Mouse (Mus musculus): ENCODE results near the gene Ccdc155. TPM values are rescaled to one million over a fixed set of nuclear protein-coding genes. Genes with fewer than 3 reads are reported as not detected.

The Ccdc155 gene
- polyA plus RNA-seq, 1 experiment, result 0.70 TPM

GRCm38 (mm10) chr7:45151303-45151702 is 53.4 kb downstream of the Ccdc155 start:
- TF ChIP-seq CTCF (IDR thresholded peaks at IDR 0.05; ENCODE audit: borderline replicate concordance, extremely low read depth, insufficient read depth, insufficient read length), result no peak
- no peak for TF ChIP-seq POLR2A (IDR thresholded peaks at IDR 0.05; ENCODE audit: borderline replicate concordance, extremely low read depth, insufficient read depth, insufficient read length, poor library complexity, severe bottlenecking)
- peak; percentile 57 for DNase-seq (ENCODE audit: low read depth)

DNA sequence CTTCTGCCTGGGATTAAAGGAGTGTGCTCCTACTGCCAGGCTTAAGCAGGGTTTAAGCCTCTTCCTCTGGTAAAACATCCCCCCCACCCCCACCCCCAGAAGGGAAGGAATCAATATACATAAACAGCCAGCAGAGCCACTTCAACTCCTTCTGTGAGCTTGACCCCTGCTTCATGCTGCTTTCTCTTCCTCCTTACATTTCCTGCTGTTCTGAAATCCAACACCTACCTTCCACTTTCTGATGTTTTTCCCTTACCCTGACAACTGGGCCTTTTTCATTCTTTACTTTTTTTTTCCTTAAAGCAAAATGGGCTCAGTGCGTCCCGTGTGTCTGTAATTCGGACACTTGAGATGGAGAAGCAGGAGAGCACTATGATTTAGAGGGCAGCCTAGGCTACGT is 54.4 kb downstream of the Ccdc155 start:
- no peak for DNase-seq (ENCODE audit: low read depth)
- TF ChIP-seq POLR2A (IDR thresholded peaks at IDR 0.05; ENCODE audit: borderline replicate concordance, extremely low read depth, insufficient read depth, insufficient read length, poor library complexity, severe bottlenecking), result no peak
- TF ChIP-seq CTCF (IDR thresholded peaks at IDR 0.05; ENCODE audit: borderline replicate concordance, extremely low read depth, insufficient read depth, insufficient read length), result no peak

DNA sequence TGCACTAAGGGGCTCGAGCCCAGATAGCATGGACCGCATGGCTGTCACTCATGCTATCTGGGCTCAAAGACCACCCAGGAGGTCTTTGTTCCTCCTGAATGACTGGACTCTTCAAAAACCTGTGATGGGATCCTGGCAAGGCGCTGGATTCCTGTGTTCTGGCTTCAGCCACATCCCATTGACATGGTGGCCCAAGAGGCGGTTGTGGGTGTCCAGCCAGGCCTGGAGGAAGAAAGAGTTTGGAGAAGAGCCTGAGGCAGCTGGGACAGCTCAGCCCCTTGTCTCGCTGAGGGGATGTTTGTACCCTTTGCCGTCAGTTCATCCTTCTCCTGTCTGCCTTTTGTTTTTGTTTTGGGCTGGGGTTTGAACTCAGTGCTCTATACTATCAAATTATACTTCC is 55.1 kb downstream of the Ccdc155 start:
- no peak for TF ChIP-seq CTCF (IDR thresholded peaks at IDR 0.05; ENCODE audit: borderline replicate concordance, extremely low read depth, insufficient read depth, insufficient read length)
- no peak for TF ChIP-seq POLR2A (IDR thresholded peaks at IDR 0.05; ENCODE audit: borderline replicate concordance, extremely low read depth, insufficient read depth, insufficient read length, poor library complexity, severe bottlenecking)

GRCm38 (mm10) chr7:45148534-45149098 is 56.1 kb downstream of the Ccdc155 start:
- no peak for TF ChIP-seq POLR2A (IDR thresholded peaks at IDR 0.05; ENCODE audit: borderline replicate concordance, extremely low read depth, insufficient read depth, insufficient read length, poor library complexity, severe bottlenecking)
- no peak for TF ChIP-seq CTCF (IDR thresholded peaks at IDR 0.05; ENCODE audit: borderline replicate concordance, extremely low read depth, insufficient read depth, insufficient read length)
- no peak for DNase-seq (ENCODE audit: low read depth)

More for the DNA sequence above, 55.1 kb downstream of the Ccdc155 start:
- DNase-seq (ENCODE audit: low read depth), result no peak

DNA sequence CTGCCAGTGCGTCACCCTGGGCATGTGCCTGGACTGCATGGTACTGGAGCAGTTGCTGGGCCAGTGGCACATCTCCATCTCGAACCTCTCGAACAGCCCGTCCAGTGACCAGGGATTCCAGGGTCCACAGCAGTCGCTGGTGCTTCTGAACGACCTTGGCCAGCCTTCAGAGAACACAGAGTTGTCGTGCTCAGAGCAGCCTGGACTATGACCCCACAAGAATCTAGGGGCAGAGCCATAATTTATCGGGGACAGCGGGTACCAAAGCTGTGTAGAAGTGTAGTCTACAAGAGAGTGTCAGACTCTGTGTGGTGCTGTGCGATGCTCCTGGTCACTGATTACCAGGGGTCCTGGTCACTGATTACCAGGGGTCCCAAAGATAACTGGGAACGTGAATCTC is 56.8 kb downstream of the Ccdc155 start:
- DNase-seq (ENCODE audit: low read depth), result no peak
- TF ChIP-seq POLR2A (IDR thresholded peaks at IDR 0.05; ENCODE audit: borderline replicate concordance, extremely low read depth, insufficient read depth, insufficient read length, poor library complexity, severe bottlenecking) (no peak), CTCF (IDR thresholded peaks at IDR 0.05; ENCODE audit: borderline replicate concordance, extremely low read depth, insufficient read depth, insufficient read length) (no peak)

GRCm38 (mm10) chr7:45147267-45147666 is 57.4 kb downstream of the Ccdc155 start:
- no peak for DNase-seq (ENCODE audit: low read depth)
- TF ChIP-seq POLR2A (IDR thresholded peaks at IDR 0.05; ENCODE audit: borderline replicate concordance, extremely low read depth, insufficient read depth, insufficient read length, poor library complexity, severe bottlenecking), result no peak
- no peak for TF ChIP-seq CTCF (IDR thresholded peaks at IDR 0.05; ENCODE audit: borderline replicate concordance, extremely low read depth, insufficient read depth, insufficient read length)

GRCm38 (mm10) chr7:45145460-45145859 is 59.2 kb downstream of the Ccdc155 start:
- TF ChIP-seq POLR2A (IDR thresholded peaks at IDR 0.05; ENCODE audit: borderline replicate concordance, extremely low read depth, insufficient read depth, insufficient read length, poor library complexity, severe bottlenecking), result no peak
- no peak for TF ChIP-seq CTCF (IDR thresholded peaks at IDR 0.05; ENCODE audit: borderline replicate concordance, extremely low read depth, insufficient read depth, insufficient read length)
- DNase-seq (ENCODE audit: low read depth), result no peak

DNA sequence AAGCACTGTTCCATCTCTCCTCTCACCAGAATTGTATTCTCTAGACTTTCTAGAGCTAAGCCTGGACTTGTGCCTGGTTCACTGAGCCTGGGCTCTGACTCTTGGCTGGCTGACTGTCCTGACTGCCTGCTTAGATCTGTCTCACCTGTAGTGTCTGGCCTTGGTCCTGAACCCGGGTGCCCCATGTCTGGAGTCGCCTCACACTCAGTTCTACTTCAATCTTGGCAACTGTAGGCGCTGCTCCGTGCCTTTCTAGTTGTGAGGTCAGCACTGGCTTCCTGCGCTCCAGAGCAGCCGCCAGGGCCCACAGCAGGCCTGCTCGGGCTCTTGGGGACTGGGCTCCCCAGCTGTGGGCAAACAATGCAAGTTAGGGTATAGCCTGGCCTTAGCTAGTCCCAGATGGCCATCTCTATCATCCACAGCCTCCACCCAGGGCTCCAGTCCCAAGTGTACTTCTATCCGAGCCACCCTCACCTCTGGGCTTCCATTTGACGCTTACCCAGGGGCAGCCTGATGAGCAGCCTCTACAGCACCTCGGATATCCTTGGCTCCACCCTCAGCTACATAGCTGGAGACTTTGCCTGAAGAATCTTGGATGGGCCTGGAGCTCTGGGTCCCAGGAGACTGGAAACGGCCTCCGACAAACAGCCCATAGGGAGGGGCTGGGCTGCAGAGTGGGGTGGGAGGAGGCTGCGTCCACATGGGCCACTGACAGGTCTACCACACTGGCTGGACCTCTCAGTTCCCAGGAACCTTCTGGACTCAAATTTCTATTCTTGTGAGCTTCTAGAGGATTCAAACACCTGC is 60.1 kb downstream of the Ccdc155 start:
- no peak for DNase-seq (ENCODE audit: low read depth)
- TF ChIP-seq POLR2A (IDR thresholded peaks at IDR 0.05; ENCODE audit: borderline replicate concordance, extremely low read depth, insufficient read depth, insufficient read length, poor library complexity, severe bottlenecking) (no peak), CTCF (IDR thresholded peaks at IDR 0.05; ENCODE audit: borderline replicate concordance, extremely low read depth, insufficient read depth, insufficient read length) (no peak)

DNA sequence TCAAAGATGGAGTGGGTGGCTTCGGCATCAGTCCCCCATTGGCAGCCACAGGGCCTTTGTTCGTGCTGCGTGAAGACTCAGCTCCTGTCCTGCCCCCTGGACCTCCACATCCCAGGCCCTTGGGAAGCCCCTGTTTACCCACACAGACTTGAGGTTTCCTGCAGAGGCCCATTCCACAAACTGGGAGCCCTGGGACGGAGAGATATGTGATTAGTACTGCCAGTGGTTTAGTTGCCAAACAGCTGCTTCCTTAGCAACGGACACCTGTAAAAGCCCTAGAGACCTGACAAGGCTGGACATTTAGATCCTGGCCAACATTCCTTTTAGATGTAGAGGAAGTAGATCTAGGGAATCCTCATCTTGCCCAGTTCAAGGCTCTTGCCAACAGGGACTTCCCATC is 62.8 kb downstream of the Ccdc155 start:
- TF ChIP-seq POLR2A (IDR thresholded peaks at IDR 0.05; ENCODE audit: borderline replicate concordance, extremely low read depth, insufficient read depth, insufficient read length, poor library complexity, severe bottlenecking) (no peak), CTCF (IDR thresholded peaks at IDR 0.05; ENCODE audit: borderline replicate concordance, extremely low read depth, insufficient read depth, insufficient read length) (no peak)

GRCm38 (mm10) chr7:45141319-45141718 is 63.4 kb downstream of the Ccdc155 start:
- TF ChIP-seq POLR2A (IDR thresholded peaks at IDR 0.05; ENCODE audit: borderline replicate concordance, extremely low read depth, insufficient read depth, insufficient read length, poor library complexity, severe bottlenecking), result no peak
- no peak for TF ChIP-seq CTCF (IDR thresholded peaks at IDR 0.05; ENCODE audit: borderline replicate concordance, extremely low read depth, insufficient read depth, insufficient read length)
- no peak for DNase-seq (ENCODE audit: low read depth)

More for the DNA sequence above, 62.8 kb downstream of the Ccdc155 start:
- no peak for DNase-seq (ENCODE audit: low read depth)

GRCm38 (mm10) chr7:45139904-45140723 is 64.6 kb downstream of the Ccdc155 start:
- no peak for TF ChIP-seq POLR2A (IDR thresholded peaks at IDR 0.05; ENCODE audit: borderline replicate concordance, extremely low read depth, insufficient read depth, insufficient read length, poor library complexity, severe bottlenecking)
- TF ChIP-seq CTCF (IDR thresholded peaks at IDR 0.05; ENCODE audit: borderline replicate concordance, extremely low read depth, insufficient read depth, insufficient read length), result no peak
- peak; percentile 60 for DNase-seq (ENCODE audit: low read depth)

All from brain, embryonic 14.5 days (tissue).